Mouse (Mus musculus): ENCODE data around the gene Ctcf. TPM values are rescaled to one million over a fixed set of nuclear protein-coding genes. Genes with fewer than 3 reads are reported as not detected.

The Ctcf gene
- total and polyA plus RNA-seq, 3 experiments = 9.3 to 41.9 (median 41.4) TPM

GRCm38 (mm10) chr8:105606189-105607023 is 30.0 kb upstream of the Ctcf start:
- TF ChIP-seq EP300 (IDR thresholded peaks at IDR 0.05; ENCODE audit: insufficient read depth, low read depth, low read length) (peak; percentile 69), CTCF (IDR thresholded peaks at IDR 0.05) (no peak), POLR2A (IDR thresholded peaks at IDR 0.05; ENCODE audit: insufficient read depth, low read depth, low read length) (peak; percentile 93)

GRCm38 (mm10) chr8:105607062-105607461 is 29.3 kb upstream of the Ctcf start:
- Histone ChIP-seq H3K4me3 (peak overlapping the region; percentile 80), H3K79me2 (replicated peaks; ENCODE audit: control insufficient read depth, insufficient read depth, low read length) (peaks cover 5% of the 10 kb centered on the region), H3K4me1 (ENCODE audit: control insufficient read depth, insufficient read depth, low read length) (peaks cover 22% of the 10 kb centered on the region), H3K9ac (ENCODE audit: low read depth, low read length) (peak overlapping the region; percentile 99), H3K27ac (peak overlapping the region; percentile 98), H3K36me3 (ENCODE audit: control insufficient read depth, insufficient read depth, low read length) (peaks cover 4% of the 10 kb centered on the region; the same call in 1 of the 2 replicates), H3K27me3 (ENCODE audit: control insufficient read depth, insufficient read depth, low read length) (no peaks in the 10 kb centered on the region)
- 9% methylated on average over 10 of the region's 10 CpGs for WGBS
- intact Hi-C loops (cut with DNase I) = no loop called here
- DNase-seq = no peak
- TF ChIP-seq EP300 (IDR thresholded peaks at IDR 0.05; ENCODE audit: insufficient read depth, low read depth, low read length) (no peak), POLR2A (IDR thresholded peaks at IDR 0.05; ENCODE audit: insufficient read depth, low read depth, low read length) (no peak), CTCF (IDR thresholded peaks at IDR 0.05) (no peak)

More at GRCm38 (mm10) chr8:105606189-105607023, 30.0 kb upstream of the Ctcf start:
- WGBS = under 1% methylated on average over 30 of the region's 30 CpGs
- Histone ChIP-seq H3K27ac (peak overlapping the region; percentile 98), H3K9ac (ENCODE audit: low read depth, low read length) (peak overlapping the region; percentile 99), H3K27me3 (ENCODE audit: control insufficient read depth, insufficient read depth, low read length) (no peaks in the 10 kb centered on the region), H3K4me1 (ENCODE audit: control insufficient read depth, insufficient read depth, low read length) (peaks cover 18% of the 10 kb centered on the region), H3K79me2 (replicated peaks; ENCODE audit: control insufficient read depth, insufficient read depth, low read length) (peaks cover 5% of the 10 kb centered on the region), H3K36me3 (ENCODE audit: control insufficient read depth, insufficient read depth, low read length) (0 out of 2 replicates have a peak, but pooled peaks cover 3% of the 10 kb centered on the region), H3K4me3 (peak overlapping the region; percentile 80)
- intact Hi-C loops (cut with DNase I) = no loop called here
- peak; percentile 89 to 92 for DNase-seq

- WGBS = 21% methylated on average over 4 of the region's 4 CpGs
- H3K27me3 ChIP-seq (ENCODE audit: control insufficient read depth, insufficient read depth, low read length) = no peaks in the 10 kb centered on the region
- intact Hi-C loops (cut with DNase I) = no loop called here
- peaks cover 23% of the 10 kb centered on the region for H3K4me1 ChIP-seq (ENCODE audit: control insufficient read depth, insufficient read depth, low read length)
- H3K9ac ChIP-seq (ENCODE audit: low read depth, low read length) = no peak overlapping the region
- DNase-seq = peak; percentile 46 to 49
- H3K4me3 ChIP-seq = peak overlapping the region; percentile 80; the same call in 1 of the 2 replicates
- H3K36me3 ChIP-seq (ENCODE audit: control insufficient read depth, insufficient read depth, low read length) = peaks cover 10% of the 10 kb centered on the region; the same call in 1 of the 2 replicates
- H3K27ac ChIP-seq = peak overlapping the region; percentile 98
- H3K79me2 ChIP-seq (replicated peaks; ENCODE audit: control insufficient read depth, insufficient read depth, low read length) = peaks cover 5% of the 10 kb centered on the region
- TF ChIP-seq CTCF (IDR thresholded peaks at IDR 0.05) (peak; percentile 75), EP300 (IDR thresholded peaks at IDR 0.05; ENCODE audit: insufficient read depth, low read depth, low read length) (no peak)
Measured at GRCm38 (mm10) chr8:105607684-105608083, 28.7 kb upstream of the Ctcf start.

GRCm38 (mm10) chr8:105609355-105609754 is 27.0 kb upstream of the Ctcf start:
- H3K36me3 ChIP-seq (ENCODE audit: control insufficient read depth, insufficient read depth, low read length) = peaks cover 10% of the 10 kb centered on the region; the same call in 1 of the 2 replicates
- no peak for DNase-seq
- peaks cover 23% of the 10 kb centered on the region for H3K4me1 ChIP-seq (ENCODE audit: control insufficient read depth, insufficient read depth, low read length)
- no peak overlapping the region for H3K4me3 ChIP-seq
- WGBS = 38% methylated on average over 2 of the region's 2 CpGs
- H3K27ac ChIP-seq = peak overlapping the region; percentile 34
- H3K9ac ChIP-seq (ENCODE audit: low read depth, low read length) = no peak overlapping the region
- TF ChIP-seq POLR2A (IDR thresholded peaks at IDR 0.05; ENCODE audit: insufficient read depth, low read depth, low read length) = no peak
- TF ChIP-seq CTCF (IDR thresholded peaks at IDR 0.05) = no peak
- no peak for TF ChIP-seq EP300 (IDR thresholded peaks at IDR 0.05; ENCODE audit: insufficient read depth, low read depth, low read length)
- intact Hi-C loops (cut with DNase I) = no loop called here
- peaks cover 11% of the 10 kb centered on the region for H3K79me2 ChIP-seq (replicated peaks; ENCODE audit: control insufficient read depth, insufficient read depth, low read length)
- H3K27me3 ChIP-seq (ENCODE audit: control insufficient read depth, insufficient read depth, low read length) = no peaks in the 10 kb centered on the region

GRCm38 (mm10) chr8:105609771-105610170 is 26.6 kb upstream of the Ctcf start:
- DNase-seq = peak; percentile 9 to 22
- WGBS = 30% methylated on average over 4 of the region's 4 CpGs
- no peak overlapping the region for H3K9ac ChIP-seq (ENCODE audit: low read depth, low read length)
- intact Hi-C loops (cut with DNase I) = no loop called here
- no peaks in the 10 kb centered on the region for H3K27me3 ChIP-seq (ENCODE audit: control insufficient read depth, insufficient read depth, low read length)
- TF ChIP-seq CTCF (IDR thresholded peaks at IDR 0.05) = no peak
- TF ChIP-seq POLR2A (IDR thresholded peaks at IDR 0.05; ENCODE audit: insufficient read depth, low read depth, low read length) = no peak
- no peak for TF ChIP-seq EP300 (IDR thresholded peaks at IDR 0.05; ENCODE audit: insufficient read depth, low read depth, low read length)
- H3K79me2 ChIP-seq (replicated peaks; ENCODE audit: control insufficient read depth, insufficient read depth, low read length) = peaks cover 11% of the 10 kb centered on the region
- peak overlapping the region; percentile 34 for H3K27ac ChIP-seq
- peaks cover 20% of the 10 kb centered on the region for H3K4me1 ChIP-seq (ENCODE audit: control insufficient read depth, insufficient read depth, low read length)
- no peak overlapping the region for H3K4me3 ChIP-seq
- peaks cover 11% of the 10 kb centered on the region for H3K36me3 ChIP-seq (ENCODE audit: control insufficient read depth, insufficient read depth, low read length)

GRCm38 (mm10) chr8:105611836-105612235 is 24.5 kb upstream of the Ctcf start:
- intact Hi-C loops (cut with DNase I) = no loop called here
- Histone ChIP-seq H3K27me3 (ENCODE audit: control insufficient read depth, insufficient read depth, low read length) (no peaks in the 10 kb centered on the region), H3K4me1 (ENCODE audit: control insufficient read depth, insufficient read depth, low read length) (peaks cover 18% of the 10 kb centered on the region), H3K27ac (peak overlapping the region; percentile 89), H3K36me3 (ENCODE audit: control insufficient read depth, insufficient read depth, low read length) (peaks cover 14% of the 10 kb centered on the region), H3K4me3 (no peak overlapping the region), H3K79me2 (replicated peaks; ENCODE audit: control insufficient read depth, insufficient read depth, low read length) (peaks cover 11% of the 10 kb centered on the region), H3K9ac (ENCODE audit: low read depth, low read length) (0 out of 2 replicates have a peak overlapping the region, but pooled peaks have one; percentile 5)
- no peak for TF ChIP-seq POLR2A (IDR thresholded peaks at IDR 0.05; ENCODE audit: insufficient read depth, low read depth, low read length)
- no peak for TF ChIP-seq CTCF (IDR thresholded peaks at IDR 0.05)
- TF ChIP-seq EP300 (IDR thresholded peaks at IDR 0.05; ENCODE audit: insufficient read depth, low read depth, low read length) = no peak
- peak; percentile 45 to 53 for DNase-seq
- WGBS = 57% methylated on average over 9 of the region's 9 CpGs

All from heart, adult 2 months (tissue).